Mouse (Mus musculus) gastrocnemius, postnatal 36 days (tissue): ENCODE results near the gene Appbp2. TPM values are rescaled to one million over a fixed set of nuclear protein-coding genes. Genes with fewer than 3 reads are reported as not detected.

Experiments
- DNase-seq, 2 experiments: peaks; one replicate each; pipeline ENCODE4 v3.0.0; 2022
- intact Hi-C: fragments of 180-260 bp; cut with DNase I; formaldehyde crosslinking; loops from one replicate; pipeline ENCODE4 v1.15.1; 2025
- total RNA-seq, 2 experiments: library from RNA; stranded (reverse); gene quantifications; 2 replicates each; pipeline ENCODE4 v1.2.3; 2021

Appbp2 gene
- total RNA-seq, 2 experiments from 2014 or later = 7.0 to 8.6 TPM

GRCm38 (mm10) chr11:85233676-85234210 is 1.2 kb downstream of the Appbp2 start:
- intact Hi-C loops = no loop called here

GRCm38 (mm10) chr11:85223248-85223647 is 11.7 kb downstream of the Appbp2 start:
- no peak for DNase-seq
- intact Hi-C loops = no loop called here

More at GRCm38 (mm10) chr11:85233676-85234210, 1.2 kb downstream of the Appbp2 start:
- no peak for DNase-seq

GRCm38 (mm10) chr11:85222561-85222960 is 12.4 kb downstream of the Appbp2 start:
- DNase-seq = no peak

GRCm38 (mm10) chr11:85219014-85219413 is 15.9 kb downstream of the Appbp2 start:
- intact Hi-C loops = no loop called here
- no peak for DNase-seq

More at GRCm38 (mm10) chr11:85222561-85222960, 12.4 kb downstream of the Appbp2 start:
- intact Hi-C loops = no loop called here

GRCm38 (mm10) chr11:85214679-85215078 is 20.3 kb downstream of the Appbp2 start:
- intact Hi-C loops = no loop called here
- DNase-seq = no peak

- intact Hi-C loops = no loop called here
- DNase-seq = no peak
Observed at GRCm38 (mm10) chr11:85213215-85213614, 21.7 kb downstream of the Appbp2 start.

- intact Hi-C loops = no loop called here
- DNase-seq = no peak
Observed at GRCm38 (mm10) chr11:85211151-85211550, 23.8 kb downstream of the Appbp2 start.

GRCm38 (mm10) chr11:85206231-85206630 is 28.7 kb downstream of the Appbp2 start:
- no peak for DNase-seq
- intact Hi-C loops = no loop called here

GRCm38 (mm10) chr11:85198906-85199305 is 36.0 kb downstream of the Appbp2 start:
- intact Hi-C loops = no loop called here
- DNase-seq = no peak

- intact Hi-C loops = no loop called here
- DNase-seq = no peak
Observed at GRCm38 (mm10) chr11:85196046-85196445, 38.9 kb downstream of the Appbp2 start.

GRCm38 (mm10) chr11:85194206-85194605 is 40.7 kb downstream of the Appbp2 start:
- intact Hi-C loops = no loop called here
- DNase-seq = no peak

GRCm38 (mm10) chr11:85190741-85191140 is 44.2 kb downstream of the Appbp2 start:
- intact Hi-C loops = no loop called here
- DNase-seq = no peak

- intact Hi-C loops = no loop called here
- no peak for DNase-seq
Observed at GRCm38 (mm10) chr11:85189110-85189509, 45.8 kb downstream of the Appbp2 start.

- no peak for DNase-seq
- intact Hi-C loops = no loop called here
Observed at GRCm38 (mm10) chr11:85184839-85185238, 50.1 kb downstream of the Appbp2 start.

- DNase-seq = no peak
- intact Hi-C loops = no loop called here
Observed at GRCm38 (mm10) chr11:85184082-85184481, 50.8 kb downstream of the Appbp2 start.

GRCm38 (mm10) chr11:85183284-85183779 is 51.6 kb downstream of the Appbp2 start:
- DNase-seq = no peak
- intact Hi-C loops = no loop called here

- intact Hi-C loops = no loop called here
Observed at GRCm38 (mm10) chr11:85182617-85183283, 52.2 kb downstream of the Appbp2 start.

GRCm38 (mm10) chr11:85178413-85178812 is 56.5 kb downstream of the Appbp2 start:
- intact Hi-C loops = no loop called here
- no peak for DNase-seq

More at GRCm38 (mm10) chr11:85182617-85183283, 52.2 kb downstream of the Appbp2 start:
- DNase-seq = peak; percentile 33 to 42

GRCm38 (mm10) chr11:85177761-85178160 is 57.2 kb downstream of the Appbp2 start:
- intact Hi-C loops = no loop called here

GRCm38 (mm10) chr11:85175941-85176340 is 59.0 kb downstream of the Appbp2 start:
- intact Hi-C loops = no loop called here
- no peak for DNase-seq

More at GRCm38 (mm10) chr11:85177761-85178160, 57.2 kb downstream of the Appbp2 start:
- DNase-seq = no peak

GRCm38 (mm10) chr11:85170833-85171232 is 64.1 kb downstream of the Appbp2 start:
- intact Hi-C loops = loop anchor here (2.0 kb wide), 1 partner anchor 92 kb away; no protein-coding TSS in a partner anchor
- no peak for DNase-seq
